Mouse (Mus musculus) erythroblast, embryonic 14.5 days (primary cell): ENCODE results near the gene Car15.

Source experiments
- GATA1 ChIP-seq: IDR thresholded peaks from 2 replicates; pipeline ENCODE4 v1.6.1; 2012; ENCODE audit warnings: low read length, inconsistent platforms, mixed read lengths
- TAL1 ChIP-seq: IDR thresholded peaks from 3 replicates; pipeline ENCODE4 v1.6.1; 2012; ENCODE audit warnings: low read length, inconsistent platforms, mixed read lengths

- TF ChIP-seq GATA1, result no peak
- no peak for TF ChIP-seq TAL1
Observed at GRCm38 (mm10) chr16:17833321-17833680, 4.9 kb downstream of the Car15 start.
